Mouse (Mus musculus) midbrain, embryonic 10.5 days (tissue): ENCODE results near the gene Plekha1. TPM values are rescaled to one million over a fixed set of nuclear protein-coding genes. Genes with fewer than 3 reads are reported as not detected.

Experiments used
- DNase-seq: peaks from one replicate; pipeline ENCODE4 v3.0.0-alpha.2; 2017; ENCODE audit warnings: low spot score
- H3K27ac ChIP-seq: fragments of 300-500 bp; sonication (generic); replicated peaks from 2 replicates; pipeline ENCODE4 v1.5.1; 2016; ENCODE audit warnings: mild to moderate bottlenecking
- H3K27me3 ChIP-seq: fragments of 300-500 bp; sonication (generic); 2 replicates; pipeline ENCODE4 v1.6.1; 2016; ENCODE audit warnings: low read depth, mild to moderate bottlenecking; ENCODE audit not compliant: poor library complexity, severe bottlenecking
- H3K36me3 ChIP-seq: fragments of 300-500 bp; sonication (generic); 2 replicates; pipeline ENCODE4 v1.6.1; 2016; ENCODE audit warnings: mild to moderate bottlenecking, moderate library complexity
- H3K4me1 ChIP-seq: fragments of 300-500 bp; sonication (generic); 2 replicates; pipeline ENCODE4 v1.6.1; 2016
- H3K4me3 ChIP-seq: fragments of 300-500 bp; sonication (generic); 2 replicates; pipeline ENCODE4 v1.5.1; 2016; ENCODE audit warnings: mild to moderate bottlenecking, moderate library complexity
- H3K9me3 ChIP-seq: fragments of 300-500 bp; sonication (generic); replicated peaks from 2 replicates; pipeline ENCODE4 v1.6.1; 2016; ENCODE audit warnings: mild to moderate bottlenecking
- WGBS: fragments of 180-500 bp; shearing (Covaris S2); methylation state at CpG from one replicate; pipeline ENCODE4 v1.1.7; 2016; 5-methylcytosine and 5-hydroxymethylcytosine counted together
- polyA plus RNA-seq: library from polyadenylated mRNA; unstranded; fragments of >200 nt; fragmentation: Nextera tagmentation; extraction: Ambion mirVana; gene quantifications from 2 replicates; pipeline ENCODE4 v1.2.1, GENCODE M21; 2016

Plekha1 gene
- polyA plus RNA-seq, 1 experiment from 2014 or later = 50.9 TPM

DNA sequence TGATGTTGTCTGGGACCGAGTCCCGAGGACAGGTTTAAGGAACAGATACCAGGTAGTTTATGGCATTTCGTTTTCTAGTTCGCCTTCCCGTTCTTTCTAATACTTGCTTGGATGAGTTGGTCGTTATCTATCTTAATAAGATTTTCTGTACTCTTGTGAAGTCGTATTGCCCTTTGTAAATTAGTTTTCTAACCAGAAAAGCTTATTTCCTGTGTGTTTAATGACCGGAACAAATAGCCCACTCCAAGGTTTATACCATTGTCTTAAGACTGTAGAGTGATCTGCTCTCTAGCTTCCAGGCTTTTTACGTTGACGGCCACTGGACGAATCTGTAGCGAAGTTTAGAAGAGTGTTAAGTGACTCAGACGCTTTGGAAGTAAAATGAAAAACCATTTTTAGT is 1.1 kb downstream of the Plekha1 start:
- H3K27me3 ChIP-seq = peaks cover 26% of the 10 kb centered on the region
- peak overlapping the region; percentile 90 for H3K4me3 ChIP-seq
- H3K36me3 ChIP-seq = no peaks in the 10 kb centered on the region
- no peak for DNase-seq
- peaks cover 53% of the 10 kb centered on the region for H3K4me1 ChIP-seq
- no peaks in the 10 kb centered on the region for H3K9me3 ChIP-seq
- peak overlapping the region; percentile 96 for H3K27ac ChIP-seq
- 1% methylated on average over 13 of the region's 13 CpGs for WGBS

DNA sequence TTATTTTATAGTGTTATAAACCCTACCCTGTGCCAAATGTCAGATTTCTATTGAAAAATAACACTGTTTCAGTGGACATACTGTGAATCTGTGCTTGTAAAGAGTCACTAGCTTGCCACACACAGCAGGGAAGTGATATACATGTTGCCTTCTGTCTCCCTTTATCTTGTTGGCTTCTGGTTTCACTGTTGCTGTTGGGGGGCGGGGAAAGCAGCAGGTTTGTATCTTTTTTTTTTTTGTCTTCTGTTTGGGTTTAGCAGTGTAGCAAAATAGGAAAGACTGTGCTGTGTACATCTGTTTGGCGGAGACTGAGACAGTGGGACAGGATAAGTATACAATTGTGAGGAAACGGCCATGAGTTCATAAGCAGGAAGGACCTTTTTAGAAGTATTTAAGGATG is 1.7 kb downstream of the Plekha1 start:
- peaks cover 20% of the 10 kb centered on the region; the same call in 1 of the 2 replicates for H3K27me3 ChIP-seq
- peak overlapping the region; percentile 90 for H3K4me3 ChIP-seq
- peaks cover under 1% of the 10 kb centered on the region; the same call in 1 of the 2 replicates for H3K36me3 ChIP-seq
- 48% methylated on average over 3 of the region's 3 CpGs for WGBS
- DNase-seq = no peak
- H3K9me3 ChIP-seq = no peaks in the 10 kb centered on the region
- H3K4me1 ChIP-seq = peaks cover 47% of the 10 kb centered on the region
- no peak overlapping the region for H3K27ac ChIP-seq

DNA sequence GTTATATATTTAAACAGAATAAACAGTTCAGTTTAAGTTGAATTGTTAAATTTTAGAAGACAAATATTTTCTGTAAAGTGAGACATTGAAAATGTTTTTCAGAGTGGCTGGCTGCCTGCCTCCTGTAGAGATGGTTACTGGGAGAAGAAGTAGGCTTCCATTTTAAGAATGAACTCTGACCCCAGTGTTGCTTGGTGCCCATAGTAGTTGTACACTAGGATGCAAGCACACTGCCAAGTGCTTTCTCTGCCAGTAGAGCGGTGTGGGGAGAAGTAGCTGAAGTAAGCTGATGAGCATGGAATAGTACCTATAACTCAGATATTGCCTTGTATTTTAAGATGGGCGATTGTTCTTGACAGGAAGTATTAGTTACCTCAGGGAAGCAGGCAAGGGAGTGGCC is 18.6 kb downstream of the Plekha1 start:
- H3K4me3 ChIP-seq = no peak overlapping the region
- H3K27me3 ChIP-seq = no peaks in the 10 kb centered on the region
- H3K4me1 ChIP-seq = peaks cover 21% of the 10 kb centered on the region
- H3K36me3 ChIP-seq = peaks cover 60% of the 10 kb centered on the region
- WGBS = 87% methylated on average over 2 of the region's 2 CpGs
- no peak for DNase-seq
- H3K9me3 ChIP-seq = no peaks in the 10 kb centered on the region
- H3K27ac ChIP-seq = no peak overlapping the region

DNA sequence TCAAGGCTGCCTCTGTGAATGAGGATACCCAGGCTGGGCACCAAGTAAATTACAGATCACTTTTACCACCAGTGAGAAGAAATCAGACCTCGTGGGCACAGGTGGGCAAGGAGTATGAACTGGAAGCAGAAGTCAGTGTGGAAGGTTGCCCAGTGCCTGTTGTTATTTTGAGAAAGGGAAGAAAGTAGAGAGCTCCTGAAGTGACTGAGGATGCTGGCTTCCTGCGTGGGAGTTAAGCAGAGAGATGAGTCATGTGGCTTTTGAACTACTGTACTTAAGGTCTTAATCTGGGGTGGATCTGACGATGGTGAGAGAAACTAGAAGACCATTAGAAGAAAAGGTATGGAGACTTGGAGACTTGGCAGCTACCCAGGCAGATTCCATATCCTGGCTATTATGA is 20.7 kb downstream of the Plekha1 start:
- Histone ChIP-seq H3K36me3 (peaks cover 57% of the 10 kb centered on the region), H3K4me3 (no peak overlapping the region), H3K4me1 (peaks cover 21% of the 10 kb centered on the region), H3K9me3 (no peaks in the 10 kb centered on the region), H3K27ac (no peak overlapping the region), H3K27me3 (no peaks in the 10 kb centered on the region)
- no peak for DNase-seq
- WGBS = 79% methylated on average over 3 of the region's 3 CpGs

DNA sequence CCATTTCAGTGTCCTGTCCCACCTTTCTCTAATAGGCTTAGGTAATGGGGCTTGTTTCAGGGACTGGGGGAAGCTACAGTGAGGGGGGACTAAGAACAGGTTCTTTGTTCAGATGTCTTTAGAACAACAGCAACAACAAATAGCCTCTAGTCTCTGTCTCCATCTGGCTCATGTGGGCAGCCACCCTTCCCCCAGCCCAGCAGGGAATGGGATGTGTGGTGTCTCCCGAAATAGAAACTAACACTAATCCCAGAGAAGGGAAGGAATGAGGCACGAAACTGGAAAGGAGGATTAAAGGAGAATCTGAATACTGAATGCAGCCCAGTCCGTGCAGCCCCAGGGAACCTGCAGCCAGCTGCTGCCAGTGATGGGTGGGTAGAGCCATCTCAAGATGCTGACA is 22.4 kb downstream of the Plekha1 start:
- H3K27ac ChIP-seq = peak overlapping the region; percentile 38; the same call in 1 of the 2 replicates
- 9% methylated on average over 3 of the region's 3 CpGs for WGBS
- H3K9me3 ChIP-seq = no peaks in the 10 kb centered on the region
- H3K27me3 ChIP-seq = no peaks in the 10 kb centered on the region
- peak; percentile 20 for DNase-seq
- peaks cover 66% of the 10 kb centered on the region for H3K36me3 ChIP-seq
- peaks cover 16% of the 10 kb centered on the region for H3K4me1 ChIP-seq
- H3K4me3 ChIP-seq = no peak overlapping the region; the same call in 1 of the 2 replicates

DNA sequence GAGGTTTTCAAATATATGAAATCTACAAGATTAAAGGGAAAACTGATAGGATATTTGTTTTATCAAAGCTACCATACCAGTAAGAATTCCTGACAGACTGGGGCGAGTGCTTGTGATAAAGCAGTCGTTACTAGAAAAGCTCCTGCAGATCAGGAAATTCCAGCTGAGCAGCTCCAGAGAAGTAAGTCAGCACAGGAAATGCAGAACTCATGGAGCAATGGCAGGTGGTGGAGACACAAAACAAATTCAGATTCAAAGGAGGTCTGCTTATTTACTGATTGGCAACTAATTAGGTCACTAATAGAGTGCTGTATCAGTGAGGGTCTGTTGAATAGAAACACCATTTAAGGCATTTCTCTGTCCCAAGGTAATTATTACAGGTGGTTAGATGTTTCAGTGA is 25.3 kb downstream of the Plekha1 start:
- no peak for DNase-seq
- Histone ChIP-seq H3K27ac (no peak overlapping the region), H3K4me1 (peaks cover 26% of the 10 kb centered on the region), H3K36me3 (peaks cover 56% of the 10 kb centered on the region), H3K27me3 (no peaks in the 10 kb centered on the region), H3K4me3 (no peak overlapping the region), H3K9me3 (no peaks in the 10 kb centered on the region)
- WGBS = 43% methylated on average over 2 of the region's 2 CpGs

DNA sequence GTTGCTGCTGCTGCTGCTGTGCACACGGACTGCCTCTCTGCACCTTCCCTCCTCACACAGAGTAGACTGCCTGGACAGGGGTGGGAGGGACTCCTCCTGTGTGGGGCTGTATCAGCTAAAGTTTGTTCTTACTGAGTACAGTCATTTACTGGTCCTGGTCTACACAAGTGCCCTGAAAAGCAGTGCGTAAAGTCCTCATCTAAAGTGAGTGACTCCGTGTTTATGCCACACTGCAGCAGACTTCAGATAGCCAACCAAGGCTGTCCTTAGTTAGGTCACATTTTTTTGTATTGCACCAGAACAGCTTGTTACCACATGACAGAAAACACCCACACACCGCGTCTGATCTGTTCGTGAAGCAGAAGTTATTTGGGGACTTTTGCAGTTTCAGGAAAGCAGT is 27.4 kb downstream of the Plekha1 start:
- Histone ChIP-seq H3K4me1 (peaks cover 16% of the 10 kb centered on the region), H3K27me3 (no peaks in the 10 kb centered on the region), H3K27ac (no peak overlapping the region), H3K9me3 (no peaks in the 10 kb centered on the region), H3K36me3 (peaks cover 54% of the 10 kb centered on the region), H3K4me3 (no peak overlapping the region)
- no peak for DNase-seq
- 90% methylated on average over 6 of the region's 6 CpGs for WGBS

DNA sequence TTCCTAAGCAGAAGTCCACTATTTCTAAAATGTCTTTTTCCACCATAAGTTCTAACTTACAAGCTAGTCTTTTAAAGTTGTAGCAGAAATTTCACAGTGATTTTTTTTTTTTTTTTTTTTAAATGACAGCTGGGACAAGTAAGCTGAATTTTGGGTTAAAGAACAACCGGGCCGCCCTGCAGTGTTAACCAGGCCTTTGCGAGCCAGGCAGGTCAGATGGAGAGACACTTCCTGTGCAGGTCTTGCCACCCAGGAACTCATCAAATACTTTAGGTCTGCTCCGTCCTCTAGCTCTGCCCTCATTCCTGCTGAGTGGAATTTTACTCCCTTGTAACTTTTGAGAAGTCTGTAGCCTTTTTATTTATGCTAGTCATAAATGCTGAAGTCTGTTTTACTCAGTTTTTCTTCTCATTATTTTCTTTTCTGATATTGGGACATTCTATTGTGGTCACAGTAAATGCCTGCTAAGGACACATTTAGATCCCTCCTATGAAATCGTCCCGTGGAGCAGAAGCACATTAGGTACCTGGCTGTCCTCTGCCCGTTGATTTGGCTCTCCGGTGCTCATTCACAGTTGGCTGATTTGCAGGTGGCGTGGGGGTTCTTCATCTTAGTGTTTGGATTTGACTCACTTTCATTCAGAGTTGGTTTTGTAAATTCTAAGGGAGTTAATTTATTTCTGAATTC is 29.5 kb downstream of the Plekha1 start:
- H3K9me3 ChIP-seq = no peaks in the 10 kb centered on the region
- DNase-seq = no peak
- H3K27me3 ChIP-seq = no peaks in the 10 kb centered on the region
- peaks cover 11% of the 10 kb centered on the region for H3K4me1 ChIP-seq
- no peak overlapping the region for H3K4me3 ChIP-seq
- H3K27ac ChIP-seq = no peak overlapping the region
- peaks cover 64% of the 10 kb centered on the region for H3K36me3 ChIP-seq
- 68% methylated on average over 9 of the region's 9 CpGs for WGBS

DNA sequence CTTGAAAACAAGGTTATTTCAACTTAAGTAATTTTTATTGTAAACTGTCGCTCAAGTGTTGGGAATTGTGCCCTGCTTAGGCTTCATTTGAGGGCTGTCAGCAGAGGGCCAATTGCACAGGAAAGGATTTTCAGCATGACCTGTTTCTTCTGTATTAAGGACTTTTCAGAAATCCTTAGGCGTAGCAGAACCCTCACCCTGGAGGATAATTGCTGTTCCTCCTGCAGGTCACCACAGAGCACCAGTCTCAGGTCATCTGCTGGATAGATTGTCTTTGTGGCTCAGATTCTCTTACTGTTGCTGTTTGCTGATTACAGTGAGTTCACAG is 30.0 kb downstream of the Plekha1 start:
- H3K9me3 ChIP-seq = no peaks in the 10 kb centered on the region

DNA sequence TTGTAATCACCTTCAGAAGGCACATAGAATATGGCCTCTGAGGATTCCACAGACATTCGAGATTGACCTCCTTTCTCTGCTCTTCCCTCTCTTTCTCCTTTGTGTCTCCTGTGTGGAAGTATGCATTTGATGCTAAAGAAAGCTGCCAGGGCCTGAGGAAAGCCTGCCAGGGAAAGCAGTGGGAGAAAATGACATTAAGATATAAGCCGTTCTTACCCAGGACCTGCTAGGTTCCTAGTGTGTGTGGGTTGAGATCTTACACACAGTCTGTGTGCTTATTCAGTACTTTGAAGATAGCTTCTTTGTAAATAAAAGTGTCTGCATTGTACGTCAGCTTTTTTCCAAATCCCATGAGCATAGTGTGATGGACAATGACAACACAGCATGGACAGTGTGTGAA is 30.5 kb downstream of the Plekha1 start:
- Histone ChIP-seq H3K4me1 (peaks cover 11% of the 10 kb centered on the region), H3K4me3 (no peak overlapping the region), H3K27ac (no peak overlapping the region), H3K36me3 (peaks cover 68% of the 10 kb centered on the region), H3K9me3 (no peaks in the 10 kb centered on the region), H3K27me3 (no peaks in the 10 kb centered on the region)
- WGBS = 77% methylated on average over 3 of the region's 3 CpGs
- DNase-seq = no peak

More for the DNA sequence above, 30.0 kb downstream of the Plekha1 start:
- Histone ChIP-seq H3K27me3 (no peaks in the 10 kb centered on the region), H3K4me3 (no peak overlapping the region), H3K36me3 (peaks cover 67% of the 10 kb centered on the region), H3K27ac (no peak overlapping the region), H3K4me1 (peaks cover 11% of the 10 kb centered on the region)
- WGBS = 56% methylated on average over 2 of the region's 2 CpGs
- DNase-seq = no peak

DNA sequence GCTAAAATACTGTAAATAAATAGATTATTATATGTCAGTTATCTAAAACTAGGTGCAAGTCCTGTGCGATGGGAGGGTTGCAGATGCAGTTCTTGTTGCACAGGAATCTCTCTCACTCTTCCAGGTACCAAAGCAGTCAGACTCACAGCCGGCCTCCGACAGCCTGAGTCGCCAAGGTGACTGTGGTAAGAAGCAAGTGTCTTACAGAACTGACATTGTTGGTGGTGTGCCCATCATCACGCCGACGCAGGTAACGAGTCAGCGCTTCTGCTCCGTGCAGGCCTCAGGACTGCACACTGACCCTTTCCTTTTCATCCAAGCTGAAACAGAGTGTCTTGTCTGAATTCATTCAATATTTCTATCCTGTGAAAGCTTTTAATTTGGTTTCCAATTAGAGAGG is 31.6 kb downstream of the Plekha1 start:
- H3K27ac ChIP-seq = no peak overlapping the region
- no peaks in the 10 kb centered on the region for H3K9me3 ChIP-seq
- H3K4me1 ChIP-seq = peaks cover 11% of the 10 kb centered on the region
- H3K36me3 ChIP-seq = peaks cover 67% of the 10 kb centered on the region
- WGBS = 89% methylated on average over 10 of the region's 10 CpGs
- no peaks in the 10 kb centered on the region for H3K27me3 ChIP-seq
- DNase-seq = no peak
- H3K4me3 ChIP-seq = no peak overlapping the region

DNA sequence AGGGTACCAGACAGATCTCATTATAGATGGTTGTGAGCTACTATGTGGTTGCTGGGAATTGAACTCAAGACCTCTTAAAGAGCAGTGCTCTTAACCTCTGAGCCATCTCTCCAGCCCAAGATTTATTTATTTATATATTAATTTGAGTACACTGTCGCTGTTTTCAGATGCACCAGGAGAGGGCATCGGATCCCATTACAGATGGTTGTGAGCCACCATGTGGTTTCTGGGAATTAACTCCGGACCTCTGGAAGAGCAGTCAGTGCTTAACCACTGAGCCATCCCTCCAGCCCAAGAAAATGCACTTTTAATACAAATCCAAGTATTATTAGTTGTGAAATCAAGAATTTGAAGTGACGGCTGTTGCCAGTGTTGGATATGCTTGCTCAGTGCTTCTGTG is 32.8 kb downstream of the Plekha1 start:
- Histone ChIP-seq H3K36me3 (peaks cover 66% of the 10 kb centered on the region), H3K27ac (no peak overlapping the region), H3K4me1 (peaks cover 11% of the 10 kb centered on the region), H3K27me3 (no peaks in the 10 kb centered on the region), H3K9me3 (no peaks in the 10 kb centered on the region), H3K4me3 (no peak overlapping the region)
- WGBS = 85% methylated on average over 4 of the region's 4 CpGs
- DNase-seq = no peak

DNA sequence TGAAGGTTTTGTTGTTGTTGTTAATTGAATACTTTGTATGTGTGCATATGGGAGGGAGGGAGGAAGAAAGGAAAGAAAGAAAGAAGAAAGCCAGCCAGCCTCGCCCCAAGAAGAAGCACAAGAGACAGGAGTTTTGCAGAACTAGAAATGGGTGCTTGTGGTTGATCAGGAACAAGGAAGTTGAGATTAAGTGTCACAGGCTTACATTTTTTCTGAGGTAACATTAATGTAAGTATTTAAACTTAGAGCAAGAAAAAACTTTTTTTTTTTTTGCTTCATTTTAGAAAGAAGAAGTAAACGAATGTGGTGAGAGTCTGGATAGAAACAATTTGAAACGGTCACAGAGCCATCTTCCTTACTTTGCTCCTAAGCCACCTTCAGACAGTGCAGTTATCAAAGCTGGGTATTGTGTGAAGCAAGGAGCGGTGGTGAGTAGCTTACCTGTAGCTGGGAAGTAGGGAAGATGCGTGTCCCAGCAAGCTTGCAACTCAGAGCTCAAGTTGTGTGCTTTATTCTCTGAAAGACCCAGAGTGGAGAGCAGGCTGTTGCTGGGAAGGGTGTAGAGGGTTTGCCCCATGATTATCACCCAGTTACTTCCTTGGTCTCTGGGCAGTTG is 34.8 kb downstream of the Plekha1 start:
- Histone ChIP-seq H3K27ac (no peak overlapping the region), H3K36me3 (peaks cover 77% of the 10 kb centered on the region), H3K4me3 (no peak overlapping the region), H3K9me3 (no peaks in the 10 kb centered on the region), H3K27me3 (no peaks in the 10 kb centered on the region), H3K4me1 (peaks cover 7% of the 10 kb centered on the region)
- 93% methylated on average over 5 of the region's 5 CpGs for WGBS
- no peak for DNase-seq
